Mouse (Mus musculus) midbrain, postnatal 0 days (tissue): ENCODE data around the gene H2al2a. TPM values are rescaled to one million over a fixed set of nuclear protein-coding genes. Genes with fewer than 3 reads are reported as not detected.

Experiments
- ATAC-seq: fragments of 200-750 bp; cut with Nextera tagmentation; 2 replicates; pipeline ENCODE4 v1.8.0; 2017; ENCODE audit warnings: moderate number of reproducible peaks, mild to moderate bottlenecking, moderate TSS enrichment, moderate library complexity; ENCODE audit not compliant: low FRiP score
- DNase-seq: peaks from one replicate; pipeline ENCODE4 v3.0.0-alpha.2; 2015; ENCODE audit warnings: low spot score
- H3K27ac ChIP-seq: fragments of 300-500 bp; sonication (generic); 2 replicates; pipeline ENCODE4 v1.5.1; 2014; ENCODE audit warnings: low read depth, mild to moderate bottlenecking, low read length, mixed read lengths
- H3K27me3 ChIP-seq: fragments of 300-500 bp; sonication (generic); 2 replicates; pipeline ENCODE4 v1.6.1; 2014; ENCODE audit warnings: low read length, control low read depth, mixed read lengths; ENCODE audit not compliant: insufficient read depth
- H3K36me3 ChIP-seq: fragments of 300-500 bp; sonication (generic); 2 replicates; pipeline ENCODE4 v1.6.1; 2014; ENCODE audit warnings: low read length, control low read depth, mixed read lengths; ENCODE audit not compliant: insufficient read depth
- H3K4me1 ChIP-seq: fragments of 300-500 bp; sonication (generic); 2 replicates; pipeline ENCODE4 v1.6.1; 2014; ENCODE audit warnings: mild to moderate bottlenecking, control low read depth, antibody characterized with exemption, low read length, mixed read lengths; ENCODE audit not compliant: insufficient read depth
- H3K4me2 ChIP-seq: fragments of 300-500 bp; sonication (generic); 2 replicates; pipeline ENCODE4 v1.6.1; 2014; ENCODE audit warnings: low read depth, mild to moderate bottlenecking, low read length, mixed read lengths; ENCODE audit not compliant: poor library complexity, severe bottlenecking
- H3K4me3 ChIP-seq: fragments of 300-500 bp; sonication (generic); 2 replicates; pipeline ENCODE4 v1.5.1; 2014; ENCODE audit warnings: low read depth, mild to moderate bottlenecking, low read length, moderate library complexity
- H3K9ac ChIP-seq: fragments of 300-500 bp; sonication (generic); replicated peaks from 2 replicates; pipeline ENCODE4 v1.6.1; 2014; ENCODE audit warnings: mild to moderate bottlenecking, low read length, moderate library complexity, mixed read lengths; ENCODE audit not compliant: poor library complexity, severe bottlenecking
- H3K9me3 ChIP-seq: fragments of 300-500 bp; sonication (generic); 2 replicates; pipeline ENCODE4 v1.6.1; 2016; ENCODE audit warnings: low read length, control low read depth
- CTCF ChIP-seq: IDR thresholded peaks from 2 replicates; pipeline ENCODE4 v1.5.1; 2016; ENCODE audit warnings: antibody characterized with exemption, mild to moderate bottlenecking
- WGBS: fragments of 180-500 bp; shearing (Covaris S2); extraction: QIAGEN DNeasy Blood & Tissue Kit; methylation state at CpG from one replicate; pipeline ENCODE4 v1.1.7; 2014; 5-methylcytosine and 5-hydroxymethylcytosine counted together
- polyA plus RNA-seq: library from polyadenylated mRNA; unstranded; fragments of >200 nt; fragmentation: Nextera tagmentation; extraction: Ambion mirVana; gene quantifications from 2 replicates; pipeline ENCODE4 v1.2.1, GENCODE M21; 2015
- total RNA-seq: library from RNA; depleted of rRNA; stranded (reverse); fragments of >200 nt; gene quantifications from 2 replicates; pipeline ENCODE4 v1.2.3, GENCODE M21; 2014

H2al2a gene
- total and polyA plus RNA-seq, 2 experiments from 2014 or later = not detected

DNA sequence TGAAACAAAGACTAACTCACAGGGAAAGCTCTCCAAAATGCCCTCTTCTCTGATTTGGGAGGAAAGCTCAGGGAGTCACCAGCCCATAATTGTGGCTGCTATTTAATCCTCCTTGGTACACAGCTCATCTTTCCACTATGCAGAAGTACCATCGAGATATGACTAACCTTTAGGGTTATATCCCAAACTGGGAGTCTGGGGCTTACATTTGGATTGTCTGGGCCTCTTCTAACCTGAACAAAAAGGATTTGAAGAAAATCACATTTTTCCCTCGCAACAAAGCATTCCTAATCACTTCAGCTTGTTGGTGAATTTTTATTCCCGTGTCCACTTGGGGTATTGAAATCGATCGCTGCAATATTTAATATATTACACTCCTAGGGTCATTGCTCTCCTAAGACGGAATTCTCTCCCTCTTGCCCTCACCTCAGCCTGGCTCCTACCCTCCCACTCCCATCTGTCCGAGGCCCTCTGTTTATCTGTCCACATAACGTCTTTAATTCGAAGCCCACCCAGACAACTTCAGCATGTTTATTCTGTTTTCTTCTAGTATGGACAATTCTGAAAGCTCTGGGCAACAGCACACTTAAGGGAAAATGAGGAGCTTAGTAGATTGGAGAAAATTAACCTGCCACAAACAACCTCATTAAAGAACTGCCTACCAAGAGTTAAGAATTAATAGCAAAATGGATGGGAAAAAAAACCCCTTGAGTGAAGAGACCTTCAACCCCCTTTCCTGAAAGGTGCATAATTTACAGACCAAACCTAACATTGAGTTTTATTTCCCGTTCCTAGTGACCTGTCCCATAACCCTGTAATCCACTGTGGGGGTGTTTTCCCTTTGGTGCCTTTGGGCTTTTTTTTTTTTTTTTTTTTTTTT, 37.9 kb upstream of the H2al2a start:
- peaks cover 10% of the 10 kb centered on the region; the same call in 1 of the 2 replicates for H3K4me1 ChIP-seq
- no peak overlapping the region for H3K9ac ChIP-seq
- H3K27ac ChIP-seq = no peak overlapping the region
- no peaks in the 10 kb centered on the region for H3K36me3 ChIP-seq
- TF ChIP-seq CTCF = no peak
- no peaks in the 10 kb centered on the region for H3K27me3 ChIP-seq
- no peak overlapping the region for H3K4me3 ChIP-seq
- DNase-seq (no peak), ATAC-seq (no peak)
- H3K4me2 ChIP-seq = no peak overlapping the region
- no peaks in the 10 kb centered on the region for H3K9me3 ChIP-seq
- 62% methylated on average over 10 of the region's 10 CpGs for WGBS

DNA sequence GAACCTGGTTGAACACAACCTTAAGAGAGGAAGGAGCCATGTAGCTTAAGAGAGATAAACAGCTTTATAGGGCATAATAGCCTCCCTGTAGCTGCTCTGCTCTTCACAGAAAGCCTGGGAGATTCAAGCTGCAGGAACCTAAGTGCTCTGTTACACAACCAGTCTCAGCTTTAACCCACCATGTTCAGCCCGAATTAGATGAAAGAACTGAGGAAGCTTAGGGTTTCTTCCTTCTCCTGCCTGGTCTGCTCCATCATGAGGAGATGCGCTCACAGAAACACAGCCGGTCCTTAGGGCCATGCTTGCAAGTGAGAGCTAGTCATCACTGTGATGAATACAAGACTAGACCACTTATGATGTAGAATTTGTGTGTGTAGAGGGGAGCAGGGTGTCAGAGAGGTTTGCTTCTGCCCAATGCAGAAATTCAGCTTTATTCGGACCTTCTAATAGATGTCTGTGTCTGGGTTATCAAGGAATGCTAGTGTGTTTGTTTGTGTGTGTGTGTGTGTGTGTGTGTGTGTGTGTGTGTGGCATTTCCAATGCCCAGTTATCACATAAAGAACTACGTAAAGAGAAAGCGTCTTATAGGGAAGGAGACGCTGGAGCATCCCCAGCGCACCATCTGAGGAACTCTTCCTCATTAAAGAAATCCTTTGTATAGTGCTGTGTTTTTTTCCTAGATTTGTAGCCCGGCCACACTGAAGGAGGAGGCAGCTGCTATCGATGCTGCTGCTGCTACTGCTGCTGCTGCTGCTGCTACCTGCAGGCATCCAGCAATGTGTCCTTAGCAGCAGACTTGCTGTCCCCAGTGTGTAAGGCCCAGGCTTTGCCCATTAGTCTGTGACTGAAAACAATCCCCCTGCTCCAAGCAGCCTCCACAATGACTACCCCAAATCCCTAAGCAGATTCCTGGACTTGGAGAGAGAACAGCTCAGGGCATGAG, 36.7 kb upstream of the H2al2a start:
- Histone ChIP-seq H3K4me2 (no peak overlapping the region), H3K27ac (no peak overlapping the region), H3K4me1 (peaks cover 10% of the 10 kb centered on the region; the same call in 1 of the 2 replicates), H3K4me3 (no peak overlapping the region), H3K27me3 (no peaks in the 10 kb centered on the region), H3K9me3 (no peaks in the 10 kb centered on the region), H3K9ac (no peak overlapping the region), H3K36me3 (no peaks in the 10 kb centered on the region)
- ATAC-seq (no peak), DNase-seq (no peak)
- 52% methylated on average over 10 of the region's 10 CpGs for WGBS
- TF ChIP-seq CTCF = no peak

DNA sequence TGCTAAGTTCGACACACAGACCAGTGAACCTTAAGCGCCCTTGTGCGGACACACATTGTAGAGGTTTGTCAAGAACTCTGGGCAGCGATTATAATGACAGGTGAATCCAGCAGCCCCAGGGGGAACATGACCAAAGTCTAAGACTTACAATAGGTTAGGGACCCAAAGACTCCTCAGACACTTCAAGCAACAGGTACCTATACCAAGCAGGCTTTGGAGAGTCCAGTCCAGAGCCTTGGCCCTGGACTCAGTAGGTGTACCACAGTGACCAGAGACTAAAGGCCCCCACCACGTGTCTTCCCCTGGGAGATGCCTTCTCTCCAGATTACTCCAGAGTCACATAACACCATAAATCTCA, 35.8 kb upstream of the H2al2a start:
- 60% methylated on average over 5 of the region's 5 CpGs for WGBS
- no peak overlapping the region for H3K4me3 ChIP-seq
- no peaks in the 10 kb centered on the region for H3K9me3 ChIP-seq
- DNase-seq (no peak), ATAC-seq (no peak)
- H3K27me3 ChIP-seq = no peaks in the 10 kb centered on the region
- TF ChIP-seq CTCF = no peak
- H3K9ac ChIP-seq = no peak overlapping the region
- no peak overlapping the region for H3K27ac ChIP-seq
- no peaks in the 10 kb centered on the region for H3K36me3 ChIP-seq
- no peak overlapping the region for H3K4me2 ChIP-seq
- H3K4me1 ChIP-seq = peaks cover 10% of the 10 kb centered on the region; the same call in 1 of the 2 replicates

DNA sequence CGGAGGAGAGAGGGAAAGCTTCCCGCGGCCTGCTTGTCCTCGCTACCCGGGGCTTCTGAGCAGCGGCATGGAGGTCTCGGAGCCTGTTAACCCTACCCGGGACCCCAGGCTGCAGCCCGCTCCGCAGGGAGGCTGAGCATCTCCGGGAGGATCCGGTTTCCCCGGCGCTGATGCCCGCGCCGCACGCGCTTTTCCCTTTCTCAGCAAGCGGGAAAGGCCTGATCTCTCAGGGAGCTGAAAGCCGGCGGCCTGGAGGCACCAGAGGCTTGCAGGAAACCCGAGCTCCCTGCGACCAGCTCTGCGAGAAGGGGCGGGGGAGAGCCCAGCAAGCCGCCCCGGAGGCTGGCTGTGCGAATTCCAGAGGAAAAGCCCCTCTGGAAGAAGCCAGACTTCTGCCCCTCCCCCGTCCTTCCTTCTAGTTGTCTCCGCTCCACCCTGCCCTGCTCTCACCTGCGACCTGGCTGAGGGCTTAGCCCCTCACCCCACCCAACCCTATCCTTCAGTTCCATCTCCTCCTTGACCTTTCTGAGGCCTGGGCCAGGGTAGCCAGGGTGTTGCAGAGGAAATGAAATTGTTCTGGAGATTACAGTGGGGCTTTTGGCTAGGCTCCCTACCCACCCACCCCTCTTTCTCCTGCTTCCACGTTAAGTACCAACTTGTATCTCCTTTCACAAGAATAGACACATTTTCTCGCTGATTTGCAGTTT, 35.2 kb upstream of the H2al2a start:
- Histone ChIP-seq H3K36me3 (no peaks in the 10 kb centered on the region), H3K9ac (peak overlapping the region; percentile 55), H3K27me3 (no peaks in the 10 kb centered on the region), H3K4me3 (peak overlapping the region; percentile 36), H3K27ac (no peak overlapping the region), H3K4me1 (peaks cover 13% of the 10 kb centered on the region; the same call in 1 of the 2 replicates), H3K4me2 (peak overlapping the region; percentile 80), H3K9me3 (no peaks in the 10 kb centered on the region)
- no peak for ATAC-seq
- 14% methylated on average over 29 of the region's 34 CpGs for WGBS
- no peak for TF ChIP-seq CTCF
- peak; percentile 68 for DNase-seq

DNA sequence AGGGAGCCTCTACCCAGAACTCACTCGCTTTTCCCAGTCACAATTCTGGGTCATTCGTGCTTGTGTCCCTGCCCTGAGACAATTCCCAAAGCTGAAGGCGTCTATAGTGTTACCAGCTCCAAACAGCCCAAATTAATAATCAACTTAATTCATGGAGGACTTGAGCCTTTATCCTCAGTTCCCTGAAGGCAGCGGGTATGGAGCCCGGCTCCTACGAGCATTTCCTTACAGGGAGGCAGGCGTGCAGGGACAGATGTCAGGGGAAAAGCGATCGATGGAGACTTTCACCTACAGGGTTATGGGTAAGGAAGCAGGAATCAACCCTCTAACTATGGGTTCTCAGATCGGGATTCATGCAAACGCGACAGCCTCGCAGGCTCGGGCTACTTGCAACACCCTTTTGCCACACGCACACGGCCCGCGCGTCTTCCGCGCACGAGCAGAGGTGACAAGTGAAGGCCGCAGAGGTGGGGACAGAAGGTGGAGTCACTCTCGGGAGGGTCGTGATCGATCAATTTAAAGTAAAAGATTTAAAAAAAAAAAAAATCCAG, 34.6 kb upstream of the H2al2a start:
- no peak for TF ChIP-seq CTCF
- H3K36me3 ChIP-seq = no peaks in the 10 kb centered on the region
- no peak for ATAC-seq
- no peak for DNase-seq
- H3K4me1 ChIP-seq = peaks cover 19% of the 10 kb centered on the region; the same call in 1 of the 2 replicates
- H3K9ac ChIP-seq = peak overlapping the region; percentile 55
- no peak overlapping the region for H3K27ac ChIP-seq
- no peaks in the 10 kb centered on the region for H3K9me3 ChIP-seq
- peak overlapping the region; percentile 36 for H3K4me3 ChIP-seq
- WGBS = 21% methylated on average over 26 of the region's 26 CpGs
- H3K4me2 ChIP-seq = peak overlapping the region; percentile 80
- H3K27me3 ChIP-seq = peaks cover 4% of the 10 kb centered on the region; the same call in 1 of the 2 replicates
